Mouse (Mus musculus) left cerebral cortex, postnatal 14 days (tissue): ENCODE measurements at regions not wholly inside any gene's neighbourhood (a gene's known extent, or its start where the extent isn't known, plus 50 kb on each side); places are given as distances from the start of the nearest gene placed in this dataset.

Source experiments
- DNase-seq, 2 experiments: peaks; one replicate each; pipeline ENCODE4 v3.0.0; 2021 to 2022; ENCODE audit warnings: low spot score in 2 of 2, mixed read lengths in 1 of 2
- intact Hi-C: fragments of 180-260 bp; cut with DNase I; formaldehyde crosslinking; loops from one replicate; pipeline ENCODE4 v1.15.1; 2025

DNA sequence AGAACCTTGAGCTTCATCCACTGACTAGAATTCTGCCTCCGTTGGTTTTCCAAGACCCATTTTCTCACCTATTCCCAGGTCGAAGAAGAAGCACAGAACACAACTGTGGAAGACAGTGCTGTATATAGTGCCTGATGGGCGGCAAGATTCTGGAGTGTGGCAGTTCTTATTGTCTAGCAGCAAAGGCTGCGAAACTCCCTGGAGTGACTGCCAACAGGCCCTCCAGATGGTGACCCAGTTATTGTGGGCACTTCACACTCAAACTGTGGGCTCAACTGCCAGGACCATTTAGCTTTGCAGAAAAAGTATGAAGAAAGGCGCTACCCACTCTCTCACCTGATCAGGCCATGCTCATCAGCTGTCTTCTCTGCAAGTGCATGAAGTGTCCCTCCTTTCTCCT is 653.4 kb downstream of the Ets1 start:
- DNase-seq: peak; percentile 11 to 26
- intact Hi-C loops: no loop called here

GRCm38 (mm10) chr9:33292116-33292515 is 656.1 kb downstream of the Ets1 start:
- intact Hi-C loops: no loop called here
- DNase-seq: peak; percentile 20 to 25

DNA sequence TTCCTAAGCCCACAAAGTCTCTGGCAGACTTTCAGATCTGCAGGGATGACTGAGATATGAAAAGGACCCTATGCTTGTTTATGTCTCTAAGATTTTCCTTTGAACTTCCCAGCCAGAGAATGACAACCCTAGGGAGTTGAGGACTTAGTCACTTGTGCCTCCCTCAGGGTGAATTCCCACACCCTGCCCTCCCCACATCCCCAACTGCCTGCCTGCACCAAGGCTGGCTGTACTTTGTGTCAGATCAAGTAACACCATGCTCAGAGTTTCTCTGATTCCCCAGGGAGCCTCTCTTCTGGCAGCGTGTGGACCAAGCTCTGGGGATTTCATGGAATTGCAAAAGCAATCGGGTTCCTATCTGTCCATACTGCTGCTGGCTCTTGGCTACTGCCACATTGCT is 659.9 kb downstream of the Ets1 start:
- no peak for DNase-seq

DNA sequence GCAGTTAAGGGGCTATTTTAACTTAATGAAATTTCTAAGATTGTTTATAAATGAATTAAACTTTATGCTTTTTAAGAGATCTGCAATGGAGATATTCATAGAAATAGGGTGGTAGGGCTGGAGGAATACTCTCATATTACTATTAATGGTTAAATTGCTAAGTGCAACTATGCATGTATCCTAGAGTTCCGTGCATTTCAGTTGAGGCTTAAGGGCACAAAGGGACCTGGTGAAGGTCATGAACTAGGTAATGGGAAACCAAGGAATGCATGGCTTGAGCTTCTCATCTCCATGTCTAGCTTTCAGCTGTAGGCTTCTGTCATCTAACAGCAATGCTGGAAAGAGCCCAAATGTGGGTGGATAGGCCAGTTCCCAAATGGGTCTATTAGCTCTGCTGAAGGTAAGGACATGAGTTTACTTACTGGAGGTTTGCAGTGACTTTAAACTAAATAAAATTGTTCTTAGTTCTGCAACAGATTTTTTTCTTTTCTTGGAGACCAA is 683.6 kb downstream of the Ets1 start:
- intact Hi-C loops: no loop called here
- no peak for DNase-seq

More for the DNA sequence above, 659.9 kb downstream of the Ets1 start:
- intact Hi-C loops: no loop called here

DNA sequence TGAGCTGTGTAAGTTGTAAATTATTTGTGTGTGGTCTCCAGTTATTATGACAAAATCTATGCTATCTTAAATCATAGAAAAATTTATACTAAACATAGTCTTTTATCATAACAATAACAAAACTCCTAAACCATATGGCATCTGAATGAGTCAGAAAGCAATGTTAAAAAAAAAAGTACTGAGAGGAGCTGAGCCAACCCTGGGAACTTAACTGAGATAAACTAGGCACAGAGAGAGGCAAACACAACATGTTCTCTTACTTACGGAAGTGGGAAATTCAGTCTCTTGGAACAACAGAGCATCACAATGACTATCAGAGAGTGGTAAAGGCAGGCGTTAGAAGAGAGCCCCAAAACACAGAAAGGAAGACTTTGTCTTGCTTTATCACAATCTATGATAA is 691.7 kb downstream of the Ets1 start:
- peak in 1 of 2 experiments; percentile 6 for DNase-seq
- intact Hi-C loops: no loop called here

GRCm38 (mm10) chr9:33350258-33350657 is 714.2 kb downstream of the Ets1 start:
- intact Hi-C loops: no loop called here

GRCm38 (mm10) chr9:33356621-33357020 is 720.6 kb downstream of the Ets1 start:
- intact Hi-C loops: no loop called here
- DNase-seq: no peak

More at GRCm38 (mm10) chr9:33350258-33350657, 714.2 kb downstream of the Ets1 start:
- DNase-seq: no peak

DNA sequence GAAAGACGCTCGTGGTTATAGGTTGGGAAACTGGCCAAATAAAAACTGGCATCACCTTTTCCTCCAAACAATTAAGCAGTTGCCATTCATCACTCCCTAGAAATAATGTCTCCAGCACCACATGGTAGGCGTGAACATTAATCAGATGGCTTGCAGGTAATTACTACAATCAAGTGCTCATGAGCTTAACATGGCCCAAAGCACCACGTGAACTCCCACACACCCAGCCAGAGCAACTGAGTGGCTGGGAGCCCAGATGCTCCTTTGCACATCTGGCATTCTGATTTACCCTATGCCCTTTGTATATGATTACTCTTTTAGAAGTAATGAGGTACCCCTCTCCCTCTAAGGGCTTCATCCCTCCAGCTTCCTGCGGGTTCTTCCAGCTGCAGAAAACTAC is 724.9 kb downstream of the Ets1 start:
- no peak for DNase-seq
- intact Hi-C loops: no loop called here

DNA sequence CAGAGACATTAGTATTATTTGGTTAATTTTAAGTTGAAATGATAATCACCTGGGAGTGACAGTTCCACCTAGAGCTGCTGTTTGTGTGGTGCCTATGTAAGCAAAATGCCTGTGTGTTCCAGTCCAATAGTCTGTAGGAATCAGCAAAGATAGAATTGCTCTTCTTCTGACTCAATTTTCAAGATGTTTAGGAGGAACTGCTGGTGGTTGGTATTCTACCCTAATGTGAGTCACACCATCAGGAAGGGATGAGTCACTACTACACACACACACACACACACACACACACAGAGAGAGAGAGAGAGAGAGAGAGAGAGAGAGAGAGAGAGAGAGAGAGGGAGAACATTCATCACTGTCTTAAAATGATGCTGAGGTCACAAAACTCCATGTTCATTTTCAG is 753.1 kb downstream of the Ets1 start:
- DNase-seq: peak; percentile 3 to 8
- intact Hi-C loops: no loop called here

DNA sequence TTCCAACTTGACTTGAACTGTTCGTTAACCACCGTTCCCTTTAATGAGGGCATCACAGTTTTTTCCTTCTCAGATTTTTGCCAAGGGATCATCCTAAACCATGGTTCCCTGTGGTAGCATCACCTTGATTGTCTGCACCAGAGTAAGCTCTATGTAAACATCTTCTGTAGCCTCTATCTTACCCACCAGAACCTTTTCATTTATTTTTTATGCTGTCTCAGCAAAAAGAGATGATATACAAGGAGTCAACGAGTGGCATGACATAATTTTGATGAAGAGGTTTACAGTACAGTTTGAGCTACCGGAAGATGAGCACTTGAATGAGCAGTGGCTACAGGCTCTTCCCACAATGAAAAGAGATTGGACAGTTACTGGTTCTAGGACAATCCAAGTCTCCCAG is 768.7 kb downstream of the Ets1 start:
- DNase-seq: no peak
- intact Hi-C loops: no loop called here

- DNase-seq: no peak
Measured at GRCm38 (mm10) chr9:33407517-33407916, 771.5 kb downstream of the Ets1 start.

DNA sequence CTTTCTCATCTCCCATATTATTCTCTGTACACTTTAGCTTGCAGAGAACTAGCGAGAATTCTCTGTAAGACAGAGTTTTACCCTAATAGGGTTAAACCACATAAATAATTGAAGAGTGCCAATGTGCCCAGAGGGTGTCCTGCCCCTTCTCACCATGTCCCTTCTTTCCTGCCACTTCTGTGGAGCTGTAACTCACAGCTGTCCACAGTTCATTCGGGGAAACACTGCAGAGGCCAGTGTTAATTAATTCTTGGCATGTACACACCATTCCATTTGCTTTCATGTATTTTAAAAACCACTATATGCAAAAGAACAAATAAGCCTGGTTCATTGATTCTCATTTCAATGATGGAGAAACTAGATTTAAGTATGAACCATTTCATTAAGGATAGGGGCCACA is 787.8 kb downstream of the Ets1 start:
- no peak for DNase-seq
- intact Hi-C loops: no loop called here

More at GRCm38 (mm10) chr9:33407517-33407916, 771.5 kb downstream of the Ets1 start:
- intact Hi-C loops: no loop called here

DNA sequence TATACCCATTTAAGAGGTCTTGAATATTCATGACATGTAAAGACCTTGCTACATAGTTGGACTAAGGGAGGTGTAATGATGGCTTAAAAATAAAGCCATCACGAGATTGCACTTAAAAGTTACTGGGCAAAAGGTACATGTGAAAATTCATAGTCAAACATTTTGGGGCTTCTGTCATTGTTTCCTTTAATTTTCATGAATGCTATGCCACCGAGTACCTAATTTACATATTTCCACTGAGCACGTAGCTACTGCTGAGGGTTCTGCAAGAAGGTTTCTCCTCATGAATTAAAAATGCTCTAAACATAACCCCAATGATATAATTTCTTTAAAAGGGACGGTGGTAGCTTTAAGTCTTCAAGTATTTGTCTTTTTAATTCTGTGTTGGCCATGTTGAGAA is 800.4 kb downstream of the Ets1 start:
- no peak for DNase-seq
- intact Hi-C loops: no loop called here

DNA sequence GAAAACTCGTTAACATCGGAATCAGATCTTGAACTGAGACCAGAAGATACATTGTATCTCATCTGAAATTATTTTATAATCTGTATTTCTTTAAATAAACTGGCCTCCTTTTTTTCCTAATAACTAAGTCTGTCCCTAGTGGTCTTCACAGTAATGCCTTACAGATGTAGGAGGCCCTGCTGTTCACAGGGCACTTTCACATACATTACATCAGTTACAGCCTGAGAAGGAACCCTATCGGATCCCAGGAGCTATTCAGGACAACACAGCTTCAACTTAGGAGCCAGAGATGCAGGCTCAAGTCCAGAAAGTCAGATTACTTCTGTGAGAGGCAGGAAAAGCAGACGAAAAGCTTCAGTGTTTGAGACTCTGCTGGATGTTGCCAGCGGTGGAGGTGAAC is 806.2 kb downstream of the Ets1 start:
- intact Hi-C loops: no loop called here
- DNase-seq: no peak

DNA sequence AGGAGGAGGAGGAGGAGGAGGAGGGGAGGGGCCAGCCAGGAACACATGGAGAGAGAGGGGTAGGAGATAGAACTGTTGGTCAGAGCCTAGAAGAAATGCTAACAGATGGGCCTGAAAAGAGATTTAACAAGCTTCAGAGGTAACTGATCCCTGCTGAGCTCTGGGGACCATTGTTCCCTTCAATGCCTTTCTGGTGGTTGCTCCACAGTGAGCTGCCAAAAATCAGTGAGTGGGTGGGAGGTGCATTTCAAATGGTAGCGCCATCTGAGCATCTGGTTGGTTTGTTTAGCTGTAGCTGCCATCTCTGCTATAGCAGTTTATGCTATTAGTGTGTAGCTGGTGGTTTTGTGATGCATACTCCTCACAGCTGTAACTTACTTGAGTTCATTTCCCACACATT is 809.9 kb downstream of the Ets1 start:
- intact Hi-C loops: no loop called here
- peak in 1 of 2 experiments; percentile 5 for DNase-seq

- no peak for DNase-seq
- intact Hi-C loops: no loop called here
Measured at GRCm38 (mm10) chr9:33475106-33475505, 839.1 kb downstream of the Ets1 start.

DNA sequence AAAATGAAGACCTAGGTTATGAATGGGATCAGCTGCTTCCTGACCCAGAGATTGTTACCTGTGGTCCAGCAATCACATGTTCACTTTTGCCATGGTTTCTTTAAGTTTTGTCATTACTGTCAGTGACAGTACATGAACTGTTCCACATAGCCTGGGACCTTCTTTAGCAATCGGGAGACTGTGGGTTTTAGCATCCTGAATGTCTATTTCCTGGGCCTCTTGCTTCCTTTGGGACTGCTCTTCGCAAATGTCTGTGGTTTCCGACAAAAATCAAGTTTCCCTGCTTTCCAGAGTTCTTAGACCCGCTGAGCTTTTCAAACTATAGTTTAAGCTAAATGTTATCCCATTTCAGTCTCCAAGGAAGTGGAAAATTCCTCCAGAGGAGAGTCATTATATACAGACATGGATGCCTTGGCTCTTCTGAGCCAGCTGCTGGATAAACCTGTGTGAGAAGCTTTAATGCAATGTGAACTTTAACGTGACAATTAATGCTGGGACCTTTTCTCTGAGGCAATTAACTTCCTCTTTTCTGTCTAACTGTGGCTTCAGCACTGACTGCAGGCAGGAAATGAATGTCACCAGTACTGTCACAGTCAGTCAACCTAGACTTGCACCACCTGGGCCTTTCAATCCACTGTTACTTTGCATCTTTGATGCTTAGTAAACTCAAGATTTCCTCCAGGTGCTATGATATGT is 847.0 kb downstream of the Ets1 start:
- intact Hi-C loops: no loop called here
- no peak for DNase-seq

- no peak for DNase-seq
- intact Hi-C loops: no loop called here
Measured at GRCm38 (mm10) chr9:33483541-33483846, 847.5 kb downstream of the Ets1 start.

DNA sequence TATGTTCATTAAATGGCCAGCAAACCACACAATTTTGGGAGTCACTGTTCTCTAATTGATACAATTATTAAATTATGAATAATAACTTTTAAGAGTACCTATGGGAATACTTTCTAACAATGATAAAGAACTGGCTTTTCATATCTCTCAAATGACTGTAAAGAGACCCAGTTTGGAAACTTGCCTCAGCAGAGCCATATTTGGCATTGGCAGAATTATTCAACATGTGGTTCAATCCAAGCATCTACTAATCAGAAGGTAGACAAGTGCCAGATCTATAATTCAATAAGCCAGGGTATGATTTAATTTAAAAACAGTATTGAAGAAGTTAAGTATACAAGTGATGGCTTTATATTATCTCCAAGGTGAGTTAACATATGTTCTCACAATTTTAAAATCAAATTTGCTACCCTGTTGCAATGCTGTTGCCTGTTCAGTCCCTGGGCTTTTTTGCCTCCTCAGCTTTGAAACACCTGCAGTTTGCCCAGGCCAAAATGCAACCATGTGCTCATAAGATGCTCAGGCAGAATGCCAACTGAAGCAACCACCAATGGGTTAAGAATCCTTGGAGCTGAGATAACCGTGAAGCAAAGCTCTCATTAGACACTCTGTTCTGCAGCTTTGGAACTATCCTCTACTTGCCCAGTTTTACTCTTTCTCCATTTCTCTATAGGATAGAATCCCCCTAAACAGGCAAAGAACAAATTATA is 897.2 kb downstream of the Ets1 start:
- intact Hi-C loops: no loop called here
- no peak for DNase-seq

GRCm38 (mm10) chr9:33543301-33543700 is 907.3 kb downstream of the Ets1 start:
- peak; percentile 2 to 6 for DNase-seq
- intact Hi-C loops: no loop called here

DNA sequence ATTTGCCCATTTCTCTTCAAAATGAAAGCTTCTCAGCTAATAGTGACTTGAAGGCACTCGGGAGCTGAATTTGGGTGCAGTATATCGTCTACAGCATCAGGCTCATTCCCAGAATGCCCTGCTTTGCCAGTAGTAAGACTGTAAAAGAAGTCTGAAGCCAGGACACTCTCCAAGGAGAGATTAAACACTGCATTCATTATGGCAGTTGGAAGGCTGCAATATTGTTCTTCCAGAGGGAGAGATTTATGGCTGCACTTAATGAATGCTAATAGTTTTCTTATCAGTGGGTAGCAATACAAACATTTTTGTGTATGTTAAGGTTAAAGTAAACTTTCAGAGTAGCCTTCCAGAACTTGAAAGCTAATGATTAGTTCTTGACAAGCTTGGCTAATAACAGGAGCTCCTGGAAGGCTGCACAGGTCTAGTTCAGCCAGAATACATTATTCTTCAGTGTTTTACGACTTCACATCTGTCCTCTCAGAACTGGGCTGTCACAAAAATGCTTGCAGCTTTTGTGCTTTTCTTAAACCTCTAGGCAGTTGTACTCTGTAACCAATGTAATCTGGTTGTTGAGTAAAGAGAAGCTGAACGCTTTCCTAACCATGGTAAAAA is 910.2 kb downstream of the Ets1 start:
- no peak for DNase-seq
- intact Hi-C loops: no loop called here
